Mouse (Mus musculus): ENCODE results near the gene Ciz1.
A peak's percentile ranks its signal among the peaks of the same experiment; 100 is the strongest.
"Not testable (repeated sequence)": the region's sequence is repeated elsewhere in the genome, so short reads cannot be mapped to it uniquely, and the experiment has no call there.

Ciz1 gene

DNA sequence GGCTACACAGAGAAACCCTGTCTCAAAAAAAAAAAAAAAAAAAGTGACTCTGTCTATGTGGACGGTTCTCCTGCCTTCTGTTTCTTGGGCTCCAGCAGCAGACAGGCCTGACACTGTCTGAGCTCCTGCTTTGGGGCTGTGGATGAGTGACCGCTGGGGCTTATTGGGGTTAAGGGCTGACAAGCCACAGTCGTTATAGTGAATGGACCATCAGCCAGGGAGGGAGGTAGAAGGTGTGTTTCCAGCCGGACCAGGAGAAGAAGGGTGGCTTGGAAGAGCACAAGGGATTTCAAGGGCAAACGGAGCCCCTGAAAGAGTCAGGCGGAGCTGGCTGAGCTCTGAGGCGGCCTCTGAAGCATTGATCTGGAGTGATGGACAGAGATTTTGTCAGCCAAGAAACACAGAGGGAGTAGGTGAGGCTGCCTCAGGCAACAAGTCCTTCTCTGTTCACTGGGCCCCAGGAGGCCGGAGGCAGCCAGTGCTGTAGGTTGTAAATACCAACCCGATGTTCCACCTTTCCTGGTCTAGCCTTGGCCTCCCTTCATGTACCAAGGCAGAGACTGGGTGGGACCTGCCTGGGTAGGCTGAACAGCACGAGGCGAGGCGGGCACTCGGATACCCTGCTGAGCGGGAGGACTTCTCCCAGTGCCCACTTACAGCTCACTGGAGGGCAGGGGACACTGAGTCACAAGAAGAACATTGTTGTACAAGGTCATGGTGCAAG is 7.4 kb upstream of the Ciz1 start:
- DNase-seq (ENCODE audit: low read depth, low spot score): no peak

GRCm38 (mm10) chr2:32347019-32347418 is 5.1 kb upstream of the Ciz1 start:
- no peak for DNase-seq (ENCODE audit: low read depth, low spot score)

DNA sequence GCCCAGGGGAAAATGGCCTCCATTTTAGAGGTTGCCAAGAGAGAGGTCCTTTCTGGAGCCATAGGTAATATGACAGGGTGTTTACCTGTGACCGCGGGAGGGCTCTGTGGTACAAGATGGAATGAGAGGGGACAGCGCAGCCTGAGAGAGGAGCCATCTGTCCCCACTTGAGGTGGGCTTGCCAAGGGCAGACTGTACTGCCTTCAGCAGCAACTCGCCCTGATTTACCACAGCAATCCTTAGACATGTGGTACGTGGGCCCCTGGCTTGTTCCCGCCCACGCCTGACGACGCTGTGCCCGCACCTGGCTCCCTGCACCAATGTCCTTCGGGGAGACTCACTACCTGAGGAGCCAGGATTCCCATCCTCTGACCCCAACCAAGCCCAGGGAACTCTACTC is 3.8 kb upstream of the Ciz1 start:
- DNase-seq (ENCODE audit: low read depth, low spot score): no peak

DNA sequence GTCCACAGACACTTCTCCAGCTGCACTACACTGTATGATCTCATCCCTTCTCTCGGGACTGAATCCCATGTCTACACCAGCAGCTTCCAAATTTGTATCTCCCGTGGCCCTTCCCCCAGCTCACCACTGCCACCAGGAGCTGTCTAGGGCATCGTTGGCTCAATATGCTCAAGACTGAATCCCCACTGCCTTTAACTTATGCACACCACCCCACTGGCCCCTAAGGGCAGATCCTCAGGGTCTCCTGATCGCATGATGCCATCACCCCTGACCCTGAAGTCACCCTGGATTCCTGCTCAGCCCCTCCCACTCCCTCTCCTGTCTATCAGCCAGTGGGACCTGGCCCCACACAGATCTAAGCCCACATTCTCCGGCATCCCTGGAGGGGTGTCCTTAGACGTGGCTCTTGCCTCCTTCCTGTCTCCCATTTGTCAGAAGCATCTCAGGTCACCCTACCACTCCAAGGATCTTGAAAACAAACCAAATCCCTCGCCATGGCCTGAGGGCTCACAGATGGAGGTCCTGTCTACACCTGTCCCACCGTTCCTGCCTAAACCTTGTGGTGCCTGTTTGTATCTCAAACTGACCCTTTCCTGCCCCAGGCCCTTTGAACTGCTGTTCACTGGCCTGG is 2.4 kb upstream of the Ciz1 start:
- DNase-seq (ENCODE audit: low read depth, low spot score): no peak

DNA sequence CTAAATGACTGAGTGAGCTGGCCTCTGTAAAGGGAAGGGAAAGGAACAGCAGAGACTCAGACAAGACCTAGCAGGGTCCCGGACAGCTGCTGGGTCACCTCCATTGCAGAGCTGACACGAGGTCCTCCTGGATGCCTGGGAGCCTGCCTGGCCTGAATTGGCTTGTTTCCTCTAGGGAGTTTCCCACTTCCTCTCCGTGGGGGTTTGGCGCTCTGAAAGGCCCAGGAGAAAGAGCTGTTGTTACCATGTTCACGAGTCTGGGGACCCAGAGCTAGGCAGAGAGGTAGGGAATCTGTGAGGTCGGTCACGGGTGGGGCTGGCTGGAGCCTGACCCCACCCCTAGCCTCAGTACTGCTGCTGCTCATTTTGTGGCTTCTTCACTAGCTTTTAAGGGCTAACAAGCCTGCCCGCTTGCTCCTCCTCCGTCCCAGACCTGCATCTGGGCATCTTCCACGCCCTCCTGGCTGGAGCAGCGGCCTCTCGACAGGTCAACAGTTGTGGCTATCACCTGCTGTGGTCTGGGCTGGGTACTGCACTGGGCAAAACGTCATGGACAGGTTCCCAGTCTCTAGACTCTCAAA is 1.6 kb upstream of the Ciz1 start:
- DNase-seq (ENCODE audit: low read depth, low spot score): no peak

GRCm38 (mm10) chr2:32351471-32351961 is 611 bp upstream of the Ciz1 start:
- DNase-seq (ENCODE audit: low read depth, low spot score): no peak

- DNase-seq (ENCODE audit: low read depth, low spot score): peak; percentile 92
These were observed 948 bp downstream of the Ciz1 start, which contains the start of gene Dnm1 for GRCm38 (mm10) chr2:32353007-32353542. TSS of gene Dnm1 (minus strand) at chr2:32353338.

GRCm38 (mm10) chr2:32353836-32354235 is 1.7 kb downstream of the Ciz1 start:
- DNase-seq (ENCODE audit: low read depth, low spot score): no peak

DNA sequence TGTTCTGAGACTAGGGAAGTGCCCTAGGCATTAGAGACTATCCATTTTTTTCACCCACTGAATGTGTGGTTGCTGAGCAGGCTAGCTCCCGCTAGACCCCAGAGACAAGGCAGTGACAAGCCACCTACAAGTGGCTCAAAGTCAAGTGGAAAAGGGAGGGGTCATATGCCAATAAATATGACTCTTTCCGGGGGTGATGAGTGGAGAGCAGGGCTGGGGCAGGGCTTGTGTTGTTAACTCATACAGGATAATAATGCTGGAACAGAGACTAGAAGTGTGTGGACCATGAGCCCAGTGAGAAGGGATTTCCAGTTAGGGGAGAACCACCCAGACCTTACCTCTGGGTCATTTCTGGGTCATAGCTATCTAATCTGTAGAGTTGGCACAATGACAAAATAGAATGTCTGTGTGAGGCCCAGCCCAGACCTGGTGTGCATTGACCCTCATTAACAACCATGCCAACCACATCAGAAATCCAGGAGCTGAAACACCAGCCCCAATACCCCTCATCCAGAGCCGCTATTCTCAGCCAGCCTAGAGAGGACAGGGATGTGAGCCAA is 2.3 kb downstream of the Ciz1 start:
- no peak for DNase-seq (ENCODE audit: low read depth, low spot score)

GRCm38 (mm10) chr2:32356216-32356615 is 4.1 kb downstream of the Ciz1 start:
- no peak for DNase-seq (ENCODE audit: low read depth, low spot score)

DNA sequence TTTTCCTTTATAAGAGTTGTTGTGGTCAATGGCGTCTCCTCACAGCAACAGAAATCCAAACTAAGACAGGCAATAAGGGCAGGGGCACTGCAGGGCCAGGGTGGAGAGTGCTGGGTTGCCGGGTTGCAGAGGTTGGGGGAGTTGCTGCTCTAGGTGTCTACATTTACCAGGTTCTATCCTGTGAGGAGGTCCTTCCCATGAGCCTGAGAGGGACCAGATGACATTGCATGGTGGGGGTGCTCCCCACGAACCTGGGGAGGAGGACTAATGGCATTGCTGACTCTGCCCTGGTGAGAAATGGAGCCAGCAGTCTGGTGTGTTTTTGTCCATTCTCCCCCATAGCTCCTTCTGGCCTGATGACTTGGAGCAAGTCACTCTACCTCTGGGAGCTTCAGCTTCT is 5.6 kb downstream of the Ciz1 start:
- no peak for DNase-seq (ENCODE audit: low read depth, low spot score)

DNA sequence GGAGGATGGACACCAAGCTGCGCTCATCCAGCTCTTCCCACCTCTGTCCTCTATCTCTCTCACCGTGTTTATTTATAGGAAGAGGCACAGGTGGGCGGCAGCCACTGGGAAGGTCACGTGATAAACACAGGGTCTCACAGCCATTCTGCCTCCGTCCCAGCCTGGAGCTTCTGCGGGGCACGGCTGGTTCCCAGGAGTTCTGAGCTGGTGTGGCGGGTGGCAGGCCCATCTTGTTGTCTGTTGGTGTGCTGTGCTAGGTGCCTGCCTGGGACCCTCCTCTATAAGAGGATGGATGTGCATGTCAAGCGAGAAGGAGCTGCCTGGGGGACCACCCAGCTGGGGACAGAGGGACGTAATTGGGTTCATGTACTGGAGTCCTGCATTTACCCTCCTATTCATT is 6.3 kb downstream of the Ciz1 start:
- no peak for DNase-seq (ENCODE audit: low read depth, low spot score)

DNA sequence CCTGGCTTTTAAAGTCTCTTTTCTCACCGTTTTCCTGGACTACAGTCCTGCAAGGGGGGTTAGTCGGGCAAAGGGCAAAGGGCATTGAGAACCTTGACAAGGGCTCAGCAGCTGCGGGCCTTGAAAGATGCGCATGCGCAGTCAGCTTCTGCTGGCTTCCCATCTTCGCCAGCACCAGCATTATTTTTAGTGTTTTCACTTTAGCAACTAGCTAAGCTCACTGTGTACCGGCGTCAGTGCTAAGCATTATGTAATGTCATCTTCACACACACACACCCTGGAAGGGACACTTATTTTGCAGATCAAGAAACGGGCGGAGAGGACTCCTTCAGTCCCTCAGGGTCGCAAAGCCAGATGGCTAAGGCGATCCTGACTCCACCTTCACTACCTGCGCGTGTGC is 8.6 kb downstream of the Ciz1 start:
- DNase-seq (ENCODE audit: low read depth, low spot score): peak; percentile 84

- peak; percentile 69 for DNase-seq (ENCODE audit: low read depth, low spot score)
These were observed 9.3 kb downstream of the Ciz1 start for GRCm38 (mm10) chr2:32361437-32361836.

DNA sequence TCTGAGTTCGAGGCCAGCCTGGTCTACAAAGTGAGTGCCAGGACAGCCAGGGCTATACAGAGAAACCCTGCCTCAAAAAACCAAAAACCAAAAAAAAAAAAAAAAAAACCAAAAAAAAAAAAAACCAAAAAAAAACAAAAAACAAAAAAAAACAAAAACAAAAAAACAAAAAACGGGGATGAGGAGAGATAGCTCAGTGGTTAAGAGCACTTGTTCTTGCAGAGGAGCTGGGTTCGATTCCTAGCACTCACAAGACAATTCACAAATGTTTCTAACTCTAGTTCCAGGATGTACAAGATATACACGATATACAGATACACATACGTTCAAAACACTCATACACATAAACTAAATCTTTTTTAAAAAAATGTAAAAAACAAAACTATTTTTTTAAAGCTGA is 10.1 kb downstream of the Ciz1 start:
- not testable (repeated sequence) for DNase-seq (ENCODE audit: low read depth, low spot score)

- peak; percentile 89 for DNase-seq (ENCODE audit: low read depth, low spot score)
These were observed 10.8 kb downstream of the Ciz1 start for GRCm38 (mm10) chr2:32362817-32363340.

GRCm38 (mm10) chr2:32363376-32364106 is 11.4 kb downstream of the Ciz1 start:
- no peak for DNase-seq (ENCODE audit: low read depth, low spot score)

DNA sequence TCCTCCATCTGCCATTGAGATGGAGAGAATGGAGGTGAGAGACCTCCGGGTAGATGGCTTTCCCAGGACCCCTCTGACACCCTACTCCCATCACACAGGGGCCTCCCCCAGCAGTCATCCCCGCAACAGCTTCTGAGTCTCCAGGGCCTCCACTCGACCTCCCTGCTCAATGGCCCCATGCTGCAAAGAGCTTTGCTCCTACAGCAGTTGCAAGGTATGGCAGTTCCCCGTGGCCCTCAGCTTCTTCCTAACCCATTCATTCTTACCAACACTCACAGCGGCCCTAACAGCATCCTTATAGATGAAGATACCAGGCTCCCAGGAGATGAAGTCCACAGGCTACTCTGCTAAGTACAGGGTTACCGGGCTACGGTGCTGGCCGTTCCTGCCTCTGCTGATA is 12.0 kb downstream of the Ciz1 start:
- DNase-seq (ENCODE audit: low read depth, low spot score): no peak

- DNase-seq (ENCODE audit: low read depth, low spot score): no peak
These were observed 15.2 kb downstream of the Ciz1 start for GRCm38 (mm10) chr2:32367315-32367714.

DNA sequence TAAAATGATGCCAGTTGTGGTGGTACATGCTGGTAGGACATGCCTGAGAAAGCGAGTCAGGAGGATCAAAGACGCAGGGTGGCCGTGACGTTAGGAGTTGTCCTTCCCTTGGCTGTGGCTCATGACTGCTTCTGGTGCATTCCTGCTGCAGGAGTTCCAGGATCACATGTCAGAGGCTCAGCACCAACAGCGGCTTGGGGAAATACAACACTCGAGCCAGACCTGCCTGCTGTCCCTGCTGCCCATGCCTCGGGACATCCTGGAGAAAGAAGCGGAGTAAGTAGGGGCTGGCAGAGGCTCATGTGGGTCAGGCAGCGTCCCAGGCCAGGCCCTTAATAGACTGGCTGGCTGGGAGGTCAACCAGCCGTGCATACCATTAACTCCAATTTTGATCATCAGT is 22.1 kb downstream of the Ciz1 start:
- no peak for DNase-seq (ENCODE audit: low read depth, low spot score)

DNA sequence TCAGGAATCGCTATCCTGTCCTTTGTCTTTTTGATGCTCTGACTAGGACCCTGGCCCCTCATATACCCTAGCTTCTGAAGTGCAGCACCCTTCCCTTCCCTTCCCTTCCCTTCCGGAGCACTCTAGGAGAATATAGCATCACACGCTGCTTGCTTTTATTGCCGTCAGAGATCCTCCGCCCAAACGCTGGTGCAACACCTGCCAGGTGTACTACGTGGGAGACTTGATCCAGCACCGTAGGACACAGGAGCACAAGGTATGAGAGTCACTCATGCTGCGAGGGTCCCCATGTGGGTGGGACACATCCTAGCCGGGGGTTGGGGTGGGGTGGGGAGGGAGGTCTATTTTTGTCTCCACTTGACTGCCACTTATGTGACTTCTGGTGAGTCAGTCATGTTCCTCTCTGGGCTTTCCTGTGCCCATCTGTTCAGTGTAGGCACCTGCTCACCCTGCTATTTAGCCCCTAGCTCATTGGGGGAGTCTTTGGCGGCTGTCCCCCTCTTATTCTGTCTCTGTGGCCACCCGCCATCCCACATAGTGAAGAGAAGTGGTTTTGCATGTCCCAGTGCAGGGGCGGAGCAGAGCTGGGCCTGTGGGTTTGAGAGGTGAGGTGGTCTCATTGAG is 23.3 kb downstream of the Ciz1 start:
- DNase-seq (ENCODE audit: low read depth, low spot score): no peak
